Mouse (Mus musculus) neural tube, embryonic 11.5 days (tissue): ENCODE measurements at regions not wholly inside any gene's neighbourhood (a gene's known extent, or its start where the extent isn't known, plus 50 kb on each side); places are given as distances from the start of the nearest gene placed in this dataset.

Experiments used
- ATAC-seq: fragments of 200-750 bp; cut with Nextera tagmentation; 2 replicates; pipeline ENCODE4 v1.8.0; 2017; ENCODE audit warnings: moderate number of reproducible peaks, mild to moderate bottlenecking, moderate TSS enrichment, moderate library complexity; ENCODE audit not compliant: insufficient read depth, low FRiP score, low TSS enrichment
- DNase-seq: peaks from one replicate; pipeline ENCODE4 v3.0.0-alpha.2; 2015; ENCODE audit warnings: low spot score
- H3K27ac ChIP-seq: fragments of 300-500 bp; sonication (generic); 2 replicates; pipeline ENCODE4 v1.5.1; 2014; ENCODE audit warnings: low read depth, mild to moderate bottlenecking, low read length
- H3K27me3 ChIP-seq: fragments of 300-500 bp; sonication (generic); 2 replicates; pipeline ENCODE4 v1.6.1; 2014; ENCODE audit warnings: mild to moderate bottlenecking, low read length, mixed read lengths; ENCODE audit not compliant: control insufficient read depth, insufficient read depth
- H3K36me3 ChIP-seq: fragments of 300-500 bp; sonication (generic); 2 replicates; pipeline ENCODE4 v1.6.1; 2014; ENCODE audit warnings: mild to moderate bottlenecking, low read length, moderate library complexity, mixed read lengths; ENCODE audit not compliant: control insufficient read depth, insufficient read depth
- H3K4me1 ChIP-seq: fragments of 300-500 bp; sonication (generic); 2 replicates; pipeline ENCODE4 v1.6.1; 2014; ENCODE audit warnings: low read length, mixed read lengths; ENCODE audit not compliant: control insufficient read depth, insufficient read depth
- H3K4me2 ChIP-seq: fragments of 300-500 bp; sonication (generic); 2 replicates; pipeline ENCODE4 v1.6.1; 2014; ENCODE audit warnings: low read depth, mild to moderate bottlenecking, moderate library complexity
- H3K4me3 ChIP-seq: fragments of 300-500 bp; sonication (generic); 2 replicates; pipeline ENCODE4 v1.5.1; 2014; ENCODE audit warnings: low read depth, low read length
- H3K9ac ChIP-seq: fragments of 300-500 bp; sonication (generic); 2 replicates; pipeline ENCODE4 v1.6.1; 2014; ENCODE audit warnings: mild to moderate bottlenecking, low read length
- H3K9me3 ChIP-seq: fragments of 300-500 bp; sonication (generic); 2 replicates; pipeline ENCODE4 v1.6.1; 2016; ENCODE audit warnings: low read length; ENCODE audit not compliant: control insufficient read depth
- WGBS: fragments of 180-500 bp; shearing (Covaris S2); extraction: QIAGEN DNeasy Blood & Tissue Kit; methylation state at CpG from one replicate; pipeline ENCODE4 v1.1.7; 2014; 5-methylcytosine and 5-hydroxymethylcytosine counted together

GRCm38 (mm10) chr6:147686927-147687326, 211.3 kb downstream of the Ccdc91 start:
- Histone ChIP-seq H3K4me3 (no peak overlapping the region), H3K27ac (no peak overlapping the region), H3K4me1 (no peaks in the 10 kb centered on the region), H3K4me2 (no peak overlapping the region), H3K27me3 (no peaks in the 10 kb centered on the region), H3K9ac (no peak overlapping the region), H3K9me3 (no peaks in the 10 kb centered on the region), H3K36me3 (no peaks in the 10 kb centered on the region)
- DNase-seq (no peak), ATAC-seq (no peak)
- WGBS = 75% methylated on average over 6 of the region's 6 CpGs

- H3K27me3 ChIP-seq = no peaks in the 10 kb centered on the region
- no peaks in the 10 kb centered on the region for H3K9me3 ChIP-seq
- 100% methylated on average over 1 of the region's 1 CpGs for WGBS
- no peaks in the 10 kb centered on the region for H3K36me3 ChIP-seq
- no peak overlapping the region for H3K4me3 ChIP-seq
- no peak overlapping the region for H3K27ac ChIP-seq
- no peaks in the 10 kb centered on the region for H3K4me1 ChIP-seq
- DNase-seq (no peak), ATAC-seq (no peak)
- H3K4me2 ChIP-seq = no peak overlapping the region
- no peak overlapping the region for H3K9ac ChIP-seq
These were observed 222.6 kb downstream of the Ccdc91 start for GRCm38 (mm10) chr6:147698255-147698654.

GRCm38 (mm10) chr6:147699449-147699848, 223.8 kb downstream of the Ccdc91 start:
- no peaks in the 10 kb centered on the region for H3K27me3 ChIP-seq
- H3K4me1 ChIP-seq = no peaks in the 10 kb centered on the region
- H3K4me2 ChIP-seq = no peak overlapping the region
- H3K9ac ChIP-seq = no peak overlapping the region
- H3K27ac ChIP-seq = no peak overlapping the region
- H3K4me3 ChIP-seq = no peak overlapping the region
- DNase-seq (no peak), ATAC-seq (no peak)
- H3K9me3 ChIP-seq = no peaks in the 10 kb centered on the region
- H3K36me3 ChIP-seq = no peaks in the 10 kb centered on the region
- WGBS = 81% methylated on average over 3 of the region's 3 CpGs

- ATAC-seq = no peak
- no peak overlapping the region for H3K9ac ChIP-seq
- no peak for DNase-seq
- H3K9me3 ChIP-seq = no peaks in the 10 kb centered on the region
- no peak overlapping the region for H3K27ac ChIP-seq
- H3K4me2 ChIP-seq = no peak overlapping the region
- H3K4me3 ChIP-seq = no peak overlapping the region
- H3K27me3 ChIP-seq = no peaks in the 10 kb centered on the region
- no peaks in the 10 kb centered on the region for H3K4me1 ChIP-seq
- no peaks in the 10 kb centered on the region for H3K36me3 ChIP-seq
- WGBS = 81% methylated on average over 2 of the region's 2 CpGs
These were observed 225.0 kb downstream of the Ccdc91 start for GRCm38 (mm10) chr6:147700629-147701028.

GRCm38 (mm10) chr6:147701956-147702355, 226.3 kb downstream of the Ccdc91 start:
- Histone ChIP-seq H3K9me3 (no peaks in the 10 kb centered on the region), H3K9ac (no peak overlapping the region), H3K36me3 (no peaks in the 10 kb centered on the region), H3K27ac (no peak overlapping the region), H3K4me1 (no peaks in the 10 kb centered on the region), H3K27me3 (no peaks in the 10 kb centered on the region), H3K4me2 (no peak overlapping the region), H3K4me3 (no peak overlapping the region)
- ATAC-seq = no peak
- no peak for DNase-seq
- WGBS = 88% methylated on average over 5 of the region's 5 CpGs

- no peak for DNase-seq
- Histone ChIP-seq H3K4me3 (no peak overlapping the region), H3K9me3 (no peaks in the 10 kb centered on the region), H3K9ac (no peak overlapping the region), H3K36me3 (no peaks in the 10 kb centered on the region), H3K27ac (no peak overlapping the region), H3K4me1 (no peaks in the 10 kb centered on the region), H3K27me3 (no peaks in the 10 kb centered on the region), H3K4me2 (no peak overlapping the region)
- ATAC-seq = no peak
- WGBS = 84% methylated on average over 5 of the region's 5 CpGs
These were observed 228.7 kb downstream of the Ccdc91 start for GRCm38 (mm10) chr6:147704297-147704696.

GRCm38 (mm10) chr6:147705936-147706335, 230.3 kb downstream of the Ccdc91 start:
- Histone ChIP-seq H3K9ac (no peak overlapping the region), H3K9me3 (no peaks in the 10 kb centered on the region)
- no peak for DNase-seq

GRCm38 (mm10) chr6:147706741-147707140, 231.1 kb downstream of the Ccdc91 start:
- Histone ChIP-seq H3K9me3 (no peaks in the 10 kb centered on the region), H3K36me3 (no peaks in the 10 kb centered on the region), H3K4me2 (no peak overlapping the region), H3K27ac (no peak overlapping the region), H3K9ac (no peak overlapping the region), H3K4me1 (no peaks in the 10 kb centered on the region), H3K4me3 (no peak overlapping the region), H3K27me3 (no peaks in the 10 kb centered on the region)
- 85% methylated on average over 2 of the region's 2 CpGs for WGBS
- ATAC-seq = no peak
- no peak for DNase-seq

More at GRCm38 (mm10) chr6:147705936-147706335, 230.3 kb downstream of the Ccdc91 start:
- 79% methylated on average over 3 of the region's 3 CpGs for WGBS
- Histone ChIP-seq H3K27ac (no peak overlapping the region), H3K4me1 (no peaks in the 10 kb centered on the region), H3K4me2 (no peak overlapping the region), H3K27me3 (no peaks in the 10 kb centered on the region), H3K36me3 (no peaks in the 10 kb centered on the region), H3K4me3 (no peak overlapping the region)
- no peak for ATAC-seq

- WGBS = 41% methylated on average over 8 of the region's 8 CpGs
- no peak overlapping the region for H3K27ac ChIP-seq
- ATAC-seq (no peak), DNase-seq (peak; percentile 12)
- no peaks in the 10 kb centered on the region for H3K4me1 ChIP-seq
- H3K4me3 ChIP-seq = no peak overlapping the region
- no peaks in the 10 kb centered on the region for H3K27me3 ChIP-seq
- H3K36me3 ChIP-seq = no peaks in the 10 kb centered on the region
- no peak overlapping the region for H3K9ac ChIP-seq
- H3K4me2 ChIP-seq = no peak overlapping the region
- H3K9me3 ChIP-seq = no peaks in the 10 kb centered on the region
These were observed 242.6 kb downstream of the Ccdc91 start for GRCm38 (mm10) chr6:147718052-147718712.
